ENCODE assay signal across 16 mouse cellular contexts in the genomic region with DNA sequence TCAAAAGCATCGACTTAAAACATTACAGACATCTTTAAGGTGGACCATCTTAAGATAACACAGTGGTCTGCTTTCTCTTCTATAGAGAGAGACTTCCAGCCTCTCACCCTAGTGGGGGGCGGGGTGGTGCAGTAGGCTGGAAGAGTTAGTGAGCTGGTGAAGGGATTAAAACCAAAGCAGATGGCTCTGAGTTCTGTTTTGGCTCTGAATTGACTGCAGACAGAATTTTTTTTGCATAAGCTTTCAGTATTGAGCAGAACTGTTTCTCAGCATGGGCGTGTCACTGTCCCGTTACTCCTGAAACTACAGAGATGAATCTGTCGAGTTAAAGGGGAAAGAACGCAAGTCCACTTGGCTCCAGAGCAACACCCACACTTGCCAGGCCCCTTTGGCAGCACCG. TPM values are rescaled to one million over a fixed set of nuclear protein-coding genes. Genes with fewer than 3 reads are reported as not detected.
DNase-seq lines count a peak whose midpoint lies in the region; ATAC-seq and TF ChIP-seq lines count a peak whose summit lies in the region.
"Had no signal": no experiment of that assay in that cellular context is flagged by ENCODE, and none has a peak within 500 bp of the region (broad histone marks: within the 10 kb centered on the region; RNA-seq: fewer than 3 reads in every experiment).

No protein-coding gene starts in this region.

- peak; percentile 42 for DNase-seq in cerebellum, adult 11 months
- DNase-seq in left cerebral cortex, postnatal 4 days, result peak; percentile 77
- DNase-seq in left cerebral cortex, adult 2 months (ENCODE audit: extremely low spot score in 1 of 2, low spot score in 2 of 2), result no peak
- DNase-seq in cerebellum, postnatal 36 days, result peak; percentile 53 to 61
- DNase-seq in right cerebral cortex, postnatal 4 days, result peak; percentile 49
- DNase-seq in thymus, postnatal 25 days, result no peak
- no peak for DNase-seq in neural tube, embryonic 10.5 days (ENCODE audit: extremely low spot score, low spot score)
- DNase-seq: heart, adult 11 months; kidney, adult 9 months; lung, adult 18-20 months; thymus, postnatal 36 days had no signal

- intact Hi-C loops in left cerebral cortex, postnatal 4 days (cut with DNase I), result no loop called here
- intact Hi-C loops in left cerebral cortex, adult 2 months (cut with DNase I), result no loop called here

- no peak for ATAC-seq in cerebellum, adult (ENCODE audit: insufficient number of reproducible peaks, low FRiP score, low TSS enrichment)
- ATAC-seq: hindbrain, embryonic 16.5 days; Patski had no signal

- no peak overlapping the region for H3K27ac ChIP-seq in left cerebral cortex, adult 2 months
- H3K27ac ChIP-seq: limb, embryonic 15.5 days; neural tube, embryonic 15.5 days had no signal

- TF ChIP-seq CTCF in left cerebral cortex, adult 2 months (IDR thresholded peaks at IDR 0.05), result no peak

- H3K4me3 ChIP-seq in left cerebral cortex, adult 2 months, result no peak overlapping the region
- H3K4me3 ChIP-seq: limb, embryonic 15.5 days; neural tube, embryonic 15.5 days had no signal

RNA-seq across cellular contexts. Expression of a gene that starts 4.6 kb away (rescaled TPM):
- total RNA-seq in left cerebral cortex, postnatal 4 days (2021), result 100 to 1,000 TPM; 142 to 149 TPM
- 10 to 100 TPM; 74.6 to 78.4 TPM for total RNA-seq in left cerebral cortex, adult 2 months (2021)

Comparison
In these comparisons a context has a peak if more than half of its experiments do, and no peak if none do; other contexts are left out.
1. DNase-seq: peak in cerebellum, adult 11 months (single experiment), left cerebral cortex, postnatal 4 days (single experiment), cerebellum, postnatal 36 days (2 of 2) and right cerebral cortex, postnatal 4 days (single experiment); none in left cerebral cortex, adult 2 months (0 of 2), thymus, postnatal 25 days (single experiment) and neural tube, embryonic 10.5 days (single experiment).